ENCODE assay signal across 23 mouse cellular contexts in genomic region chr4:40823151-40823550, GRCm38 (mm10). TPM values are rescaled to one million over a fixed set of nuclear protein-coding genes. Genes with fewer than 3 reads are reported as not detected.
DNase-seq lines count a peak whose midpoint lies in the region; ATAC-seq and TF ChIP-seq lines count a peak whose summit lies in the region.
"Had no signal": no experiment of that assay in that cellular context is flagged by ENCODE, and none has a peak within 500 bp of the region (broad histone marks: within the 10 kb centered on the region; RNA-seq: fewer than 3 reads in every experiment).

No protein-coding gene starts in this region.

- H3K79me2 ChIP-seq in CH12.LX (replicated peaks; ENCODE audit: control insufficient read depth, extremely low read depth, insufficient read depth, poor library complexity, severe bottlenecking), result peaks cover 15% of the 10 kb centered on the region

- dilution Hi-C loops in CH12.LX (cut with MboI; ENCODE audit: extremely low pct_ligation_motif_present, extremely low pct_unique_long_range_greater_than_20kb, low sequenced_read_pairs), result no loop called here

- TF ChIP-seq EP300 in liver, postnatal 0 days (IDR thresholded peaks at IDR 0.05; ENCODE audit: low read depth), result no peak
- TF ChIP-seq EP300 in CH12.LX (IDR thresholded peaks at IDR 0.05; ENCODE audit: low read length), result no peak

- H3K27me3 ChIP-seq in heart, embryonic 15.5 days, result no peaks in the 10 kb centered on the region
- H3K27me3 ChIP-seq in liver, postnatal 0 days (ENCODE audit: insufficient read depth, low read length), result no peaks in the 10 kb centered on the region
- no peaks in the 10 kb centered on the region for H3K27me3 ChIP-seq in CH12.LX (replicated peaks)
- H3K27me3 ChIP-seq: embryonic facial prominence, embryonic 15.5 days; hindbrain, embryonic 12.5 days had no signal

- H3K9me3 ChIP-seq in heart, embryonic 15.5 days (replicated peaks), result no peaks in the 10 kb centered on the region
- no peaks in the 10 kb centered on the region for H3K9me3 ChIP-seq in liver, postnatal 0 days (ENCODE audit: low read length)
- no peaks in the 10 kb centered on the region for H3K9me3 ChIP-seq in CH12.LX (replicated peaks; ENCODE audit: low read length)
- H3K9me3 ChIP-seq: embryonic facial prominence, embryonic 15.5 days; forebrain, embryonic 10.5 days; heart, embryonic 10.5 days; hindbrain, embryonic 12.5 days had no signal

- H3K36me3 ChIP-seq in heart, embryonic 15.5 days, result peaks cover 14% of the 10 kb centered on the region; the same call in 1 of the 2 replicates
- H3K36me3 ChIP-seq in liver, postnatal 0 days (replicated peaks; ENCODE audit: insufficient read depth, low read length), result peaks cover 76% of the 10 kb centered on the region
- peaks cover 50 to 85% of the 10 kb centered on the region in 2 experiments for H3K36me3 ChIP-seq in CH12.LX (replicated peaks in 1 of 2; ENCODE audit: control insufficient read depth in 1 of 2, insufficient read depth in 1 of 2, low read length in 1 of 2)
- H3K36me3 ChIP-seq: hindbrain, embryonic 12.5 days had no signal

- peak overlapping the region; percentile 10; the same call in 1 of the 2 replicates for H3K27ac ChIP-seq in heart, embryonic 15.5 days
- peak overlapping the region; percentile 45; the same call in 1 of the 2 replicates for H3K27ac ChIP-seq in liver, postnatal 0 days (ENCODE audit: low read depth)
- H3K27ac ChIP-seq in CH12.LX (ENCODE audit: insufficient read depth, low read depth), result peak overlapping the region; percentile 81
- H3K27ac ChIP-seq: embryonic facial prominence, embryonic 15.5 days; forebrain, embryonic 10.5 days; heart, embryonic 10.5 days; hindbrain, embryonic 12.5 days had no signal

- 61% methylated on average over 14 of the region's 14 CpGs for WGBS in heart, embryonic 15.5 days
- WGBS in liver, postnatal 0 days (ENCODE audit: insufficient replicate concordance), result 67% methylated on average over 14 of the region's 14 CpGs

- no peak overlapping the region for H3K9ac ChIP-seq in heart, embryonic 15.5 days
- H3K9ac ChIP-seq in liver, postnatal 0 days (replicated peaks), result no peak overlapping the region
- H3K9ac ChIP-seq in CH12.LX (ENCODE audit: insufficient read depth, low read depth), result no peak overlapping the region
- H3K9ac ChIP-seq: embryonic facial prominence, embryonic 15.5 days; hindbrain, embryonic 12.5 days had no signal

- in situ Hi-C loops in CH12.LX (cut with MboI; ENCODE audit: low pct_ligation_motif_present, low pct_unique_long_range_greater_than_20kb, low sequenced_read_pairs), result no loop called here

- no peak for TF ChIP-seq POLR2A in CH12.LX (IDR thresholded peaks at IDR 0.05; ENCODE audit: low read depth, low read length)

- ATAC-seq in CD4-positive, CD25-positive, alpha-beta regulatory T cell, adult 4 months, result no peak
- no peak; the same call in 1 of the 2 replicates for ATAC-seq in heart, embryonic 15.5 days (replicated peaks; ENCODE audit: insufficient number of reproducible peaks, insufficient read depth, low FRiP score, low read depth)
- ATAC-seq in liver, postnatal 0 days, result peak; percentile 59
- ATAC-seq: forebrain, embryonic 14.5 days; hindbrain, embryonic 16.5 days had no signal

- peak overlapping the region; percentile 6; the same call in 1 of the 2 replicates for H3K4me3 ChIP-seq in heart, embryonic 15.5 days
- no peak overlapping the region for H3K4me3 ChIP-seq in liver, postnatal 0 days (ENCODE audit: low read depth, low read length)
- H3K4me3 ChIP-seq in CH12.LX (replicated peaks in 1 of 3; ENCODE audit: low read depth in 2 of 3, low read length in 2 of 3, poor library complexity in 1 of 3), result peak overlapping the region; percentile 42 to 57 (median 52)
- H3K4me3 ChIP-seq: embryonic facial prominence, embryonic 15.5 days; erythroblast, embryonic 14.5 days; forebrain, embryonic 10.5 days; gastrocnemius, adult 2 months; heart, embryonic 10.5 days; hindbrain, embryonic 12.5 days had no signal

- no peak for TF ChIP-seq CTCF in liver, postnatal 0 days (IDR thresholded peaks at IDR 0.05; ENCODE audit: low read depth)
- TF ChIP-seq CTCF in CH12.LX (conservative IDR thresholded peaks at IDR 0.05 in 1 of 2, IDR thresholded peaks at IDR 0.05 in 1 of 2; ENCODE audit: low read depth in 2 of 2, low read length in 2 of 2), result no peak

- peaks cover 70% of the 10 kb centered on the region for H3K4me1 ChIP-seq in heart, embryonic 15.5 days (replicated peaks)
- H3K4me1 ChIP-seq in liver, postnatal 0 days (ENCODE audit: insufficient read depth), result peaks cover 23% of the 10 kb centered on the region
- peaks cover 21 to 84% of the 10 kb centered on the region in 2 experiments for H3K4me1 ChIP-seq in CH12.LX (ENCODE audit: control insufficient read depth in 1 of 2, insufficient read depth in 2 of 2)
- H3K4me1 ChIP-seq: embryonic facial prominence, embryonic 15.5 days; hindbrain, embryonic 12.5 days had no signal

- DNase-seq in CD4-positive, CD25-positive, alpha-beta regulatory T cell, adult 2 months (ENCODE audit: low read depth, low spot score), result peak; percentile 22
- no peak for DNase-seq in heart, postnatal 4 days
- no peak for DNase-seq in liver, postnatal 0 days
- no peak for DNase-seq in liver
- no peak for DNase-seq in CH12.LX (ENCODE audit: extremely low read depth)
- no peak for DNase-seq in spleen, postnatal 10 days (ENCODE audit: low spot score in 2 of 2)
- DNase-seq: adrenal gland, postnatal 10 days; cerebellum, adult 11 months; cerebellum, adult 8-10 months; cerebellum, postnatal 14 days; embryo, embryonic 11 days; gastrocnemius, adult 2 months; gastrocnemius, postnatal 25 days; heart, postnatal 14 days had no signal

- H3K4me2 ChIP-seq in heart, embryonic 15.5 days, result no peak overlapping the region
- no peak overlapping the region for H3K4me2 ChIP-seq in liver, postnatal 0 days (ENCODE audit: low read depth, low read length)
- peak overlapping the region; percentile 72 for H3K4me2 ChIP-seq in CH12.LX (ENCODE audit: insufficient read depth, low read depth, poor library complexity, severe bottlenecking)
- H3K4me2 ChIP-seq: embryonic facial prominence, embryonic 15.5 days; hindbrain, embryonic 12.5 days had no signal

- TF ChIP-seq RAD21 in CH12.LX (IDR thresholded peaks at IDR 0.05; ENCODE audit: low read depth, low read length), result no peak

TF ChIP-seq in CH12.LX, 34 proteins besides CTCF, POLR2A, EP300 and RAD21:
- TF ChIP-seq ZMIZ1 (IDR thresholded peaks at IDR 0.05; ENCODE audit: low read depth, low read length), result 0 out of 2 replicates have a peak, but pooled peaks have one; percentile 25
- no peak for TF ChIP-seq USF2 (conservative IDR thresholded peaks at IDR 0.05; ENCODE audit: low read depth, low read length)
- peak; percentile 1; the same call in 1 of the 2 replicates for TF ChIP-seq SMC3 (IDR thresholded peaks at IDR 0.05; ENCODE audit: low read depth, low read length)

RNA-seq across cellular contexts. Expression of gene B4galt1, which starts 30.7 kb away (rescaled TPM):
- polyA plus RNA-seq in CD4-positive, CD25-positive, alpha-beta regulatory T cell, adult 4 months (2017; shearing (Covaris generic)), result 10 to 100 TPM; 52.5 to 61.3 TPM
- 53.7 and 59.5 TPM in 2 replicates for polyA plus RNA-seq in heart, embryonic 15.5 days (2015; fragmentation: Nextera tagmentation; extraction: Ambion mirVana)
- 10 to 100 TPM; 92.2 to 93.6 TPM for total RNA-seq in heart, postnatal 4 days (2021)
- polyA plus RNA-seq in liver, postnatal 0 days (2015; fragmentation: Nextera tagmentation; extraction: Ambion mirVana), result 26.4 and 30.2 TPM in 2 replicates
- total RNA-seq in CH12.LX (2012; rRNA removed) (39.5 and 46.6 TPM in 2 replicates), CH12.LX (2014; rRNA removed) (59.6 and 66.6 TPM in 2 replicates)
- 72.4 and 80.2 TPM in 2 replicates for polyA plus RNA-seq in CH12.LX (2012; ENCODE audit: insufficient read length, low read depth)

Comparison
In these comparisons a context has a peak if more than half of its experiments do, and no peak if none do; other contexts are left out.
1. H3K27ac ChIP-seq: peak in every context shown above with its lines; median percentile 81 in CH12.LX; 45 in liver, postnatal 0 days; 10 in heart, embryonic 15.5 days.